Mouse (Mus musculus): ENCODE data around the gene Ccl7. TPM values are rescaled to one million over a fixed set of nuclear protein-coding genes. Genes with fewer than 3 reads are reported as not detected.
A peak's percentile ranks its signal among the peaks of the same experiment; 100 is the strongest.

Ccl7 gene
- 0.43 and 1.2 TPM in 2 replicates for total RNA-seq (2021)
- long read RNA-seq, partial matches to known transcripts, result 0 of 1 reads
- long read RNA-seq, other reads (novel, unspliced or antisense), result 0 of 1 reads

DNA sequence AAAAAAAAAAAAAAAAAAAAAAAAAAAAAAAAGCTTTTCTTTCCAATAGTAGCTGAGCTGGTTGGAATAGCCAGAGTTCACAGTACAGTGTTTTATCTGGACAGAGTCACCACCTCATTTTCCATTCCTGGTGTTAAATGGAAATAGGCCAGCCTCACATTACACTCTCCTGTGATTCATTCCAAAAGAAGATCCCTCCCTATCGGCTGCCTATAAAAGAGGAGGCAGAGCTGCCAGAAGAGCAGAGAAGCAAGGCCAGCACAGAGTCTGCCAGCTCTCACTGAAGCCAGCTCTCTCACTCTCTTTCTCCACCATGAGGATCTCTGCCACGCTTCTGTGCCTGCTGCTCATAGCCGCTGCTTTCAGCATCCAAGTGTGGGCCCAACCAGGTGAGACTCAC is at the start of gene Ccl7:
Ccl7 (plus strand) TSS at position 242 of the 400 bp plus-strand sequence.
- peak; percentile 49 for DNase-seq

DNA sequence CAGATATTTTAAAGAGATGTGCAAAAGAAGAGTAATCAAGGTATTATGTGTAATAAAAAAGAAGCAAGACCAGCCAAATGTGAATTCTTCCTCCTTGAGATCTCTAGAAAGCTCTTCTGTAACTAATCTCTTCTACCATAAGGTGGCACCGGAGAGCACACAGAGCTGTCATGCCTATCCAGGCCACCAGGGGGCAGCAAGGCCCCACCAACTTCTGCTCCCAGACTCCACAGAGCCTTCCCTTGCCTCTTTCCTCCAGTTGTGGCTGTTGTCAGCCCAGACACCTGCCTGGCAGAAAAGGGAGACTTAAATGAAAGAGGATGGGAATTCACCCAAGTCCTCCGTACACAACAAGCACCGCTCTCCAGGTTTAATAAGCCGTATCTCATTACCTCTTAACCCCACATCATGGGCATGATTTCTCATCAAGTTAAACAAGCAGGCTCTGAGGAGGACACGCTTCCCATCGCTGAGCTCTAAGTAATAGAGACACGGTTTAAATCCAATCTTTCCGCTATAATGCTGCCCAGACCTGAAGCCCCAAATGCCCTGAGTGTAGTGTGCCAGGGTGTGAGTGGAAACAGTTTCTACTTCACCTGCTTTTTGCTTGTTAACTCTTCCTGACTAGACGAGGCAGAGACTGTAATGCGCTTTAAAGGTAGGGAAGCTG is 49.2 kb upstream of the Ccl7 start:
- DNase-seq, result peak; percentile 71

DNA sequence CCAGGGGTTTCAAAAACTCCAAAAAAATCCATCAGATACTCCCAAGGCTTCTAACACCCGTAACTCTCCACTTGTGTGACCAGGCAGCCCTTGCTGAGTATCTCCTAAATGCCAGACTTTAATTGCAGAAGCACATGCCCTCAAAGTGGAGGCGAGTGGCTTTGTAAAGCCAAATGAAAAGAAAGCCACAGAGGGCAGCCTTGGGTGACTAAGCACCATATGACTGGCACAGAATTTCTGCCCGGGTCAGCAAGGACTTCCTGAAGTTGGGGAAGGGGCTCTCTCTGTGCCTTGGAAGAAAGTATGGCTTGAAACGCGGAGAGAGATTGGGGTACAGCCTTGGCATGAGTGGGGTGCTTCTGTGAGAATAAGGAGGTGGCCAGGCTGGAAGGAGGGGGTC is 48.4 kb upstream of the Ccl7 start:
- DNase-seq, result no peak

DNA sequence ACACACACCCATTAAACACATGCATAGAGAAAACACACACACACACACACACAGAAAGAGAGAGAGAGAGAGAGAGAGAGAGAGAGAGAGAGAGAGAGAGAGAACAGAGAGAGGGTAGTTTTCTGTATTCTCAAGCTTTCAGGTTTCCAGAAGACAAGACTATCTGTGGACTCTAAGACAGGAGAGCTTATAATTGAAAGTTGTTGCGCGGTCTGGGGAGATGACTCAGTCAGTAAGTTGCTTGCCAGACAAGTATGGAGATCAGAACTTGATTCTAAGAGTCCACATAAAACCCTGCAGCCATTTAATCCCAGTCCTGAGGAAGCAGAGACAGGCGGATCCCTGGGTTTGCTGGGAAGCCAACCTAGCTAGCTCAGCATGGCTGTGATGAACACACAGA is 46.9 kb upstream of the Ccl7 start:
- DNase-seq, result no peak

DNA sequence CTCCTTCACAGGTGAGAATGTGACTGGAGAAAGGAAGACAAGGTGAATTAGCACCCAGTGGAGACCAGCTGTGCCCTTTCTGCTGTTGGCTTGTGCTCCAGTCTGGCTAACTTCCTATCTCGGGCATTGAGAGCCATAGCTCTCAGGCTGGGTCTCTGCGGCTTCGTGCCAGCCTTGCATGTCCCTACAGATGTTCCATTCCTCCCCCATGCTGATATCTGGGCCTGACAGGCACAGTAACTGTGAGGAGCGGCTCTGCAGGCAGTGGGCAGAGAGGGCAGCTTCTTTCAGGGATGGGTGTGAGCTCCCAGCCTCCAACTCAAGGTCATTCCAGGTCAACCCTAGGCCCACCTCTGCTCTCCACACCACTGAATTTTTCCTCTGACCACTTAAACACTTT is 46.0 kb upstream of the Ccl7 start:
- no peak for DNase-seq

DNA sequence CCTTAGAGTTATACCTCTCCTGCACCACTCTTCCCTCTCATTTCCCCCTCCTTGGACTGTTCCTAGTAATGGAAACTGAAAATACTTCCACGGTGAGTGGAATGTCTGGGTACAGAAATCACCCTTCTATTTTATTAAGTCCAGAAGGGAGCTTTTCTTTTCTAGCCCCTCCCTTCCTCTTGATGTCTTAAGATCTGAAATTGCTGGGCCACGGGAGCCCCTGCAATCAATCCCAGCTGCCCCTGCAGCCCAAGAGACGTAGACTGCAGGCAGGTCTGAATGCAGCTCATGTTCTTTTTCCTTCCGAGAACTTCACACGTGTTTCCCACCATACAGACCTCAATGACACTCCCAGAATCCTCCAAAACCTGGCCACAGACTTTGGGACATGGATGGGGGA is 44.9 kb upstream of the Ccl7 start:
- DNase-seq, result no peak

DNA sequence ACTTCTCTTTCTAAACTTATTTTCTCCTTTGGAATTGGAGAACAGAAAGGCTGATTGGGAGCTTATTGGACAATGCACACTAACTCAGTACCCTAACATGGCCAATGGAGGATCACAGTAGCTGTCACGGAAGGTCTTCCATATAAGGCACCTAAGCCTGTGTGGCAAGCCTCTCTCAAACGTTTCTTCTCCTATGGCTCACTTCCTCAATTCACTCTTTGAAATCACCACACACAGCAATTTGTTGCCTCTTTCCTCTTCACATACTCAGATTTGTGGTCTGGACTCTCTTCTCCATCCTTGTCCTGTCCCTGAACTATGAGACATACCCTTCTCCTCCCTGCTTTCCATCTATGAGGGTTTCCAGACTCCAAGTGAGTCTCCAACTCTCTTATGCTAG is 40.7 kb upstream of the Ccl7 start:
- DNase-seq, result no peak

DNA sequence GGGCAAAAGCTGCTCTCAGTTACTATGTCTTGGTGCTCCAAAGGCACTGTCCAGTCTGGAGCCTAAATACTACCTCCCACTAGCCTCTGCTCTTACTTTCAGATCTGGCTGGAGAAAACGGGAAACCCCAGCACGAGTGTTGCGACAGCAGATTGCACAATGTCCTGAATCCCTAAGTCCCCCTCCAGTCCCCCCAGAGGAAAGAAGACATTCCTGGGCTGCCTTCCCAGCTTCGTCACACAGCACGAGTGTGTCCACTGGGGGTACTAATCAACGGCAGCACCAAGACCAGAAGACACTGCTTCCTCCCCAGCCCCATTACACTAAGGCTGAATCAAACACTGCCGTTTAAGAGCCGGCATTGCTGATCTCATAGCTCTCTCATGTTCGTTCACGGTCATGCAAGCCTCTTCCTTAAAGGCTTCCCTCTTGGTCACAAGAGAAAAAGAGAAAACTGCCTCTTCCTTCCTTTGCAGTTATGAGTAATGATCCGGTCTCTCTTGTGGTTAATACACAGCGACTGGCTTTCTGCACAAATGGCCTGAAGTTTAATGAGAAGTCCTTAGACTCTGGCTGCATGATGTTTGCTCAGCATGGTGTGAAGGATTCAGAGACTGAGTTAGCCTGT is 38.6 kb upstream of the Ccl7 start:
- peak; percentile 49 for DNase-seq

DNA sequence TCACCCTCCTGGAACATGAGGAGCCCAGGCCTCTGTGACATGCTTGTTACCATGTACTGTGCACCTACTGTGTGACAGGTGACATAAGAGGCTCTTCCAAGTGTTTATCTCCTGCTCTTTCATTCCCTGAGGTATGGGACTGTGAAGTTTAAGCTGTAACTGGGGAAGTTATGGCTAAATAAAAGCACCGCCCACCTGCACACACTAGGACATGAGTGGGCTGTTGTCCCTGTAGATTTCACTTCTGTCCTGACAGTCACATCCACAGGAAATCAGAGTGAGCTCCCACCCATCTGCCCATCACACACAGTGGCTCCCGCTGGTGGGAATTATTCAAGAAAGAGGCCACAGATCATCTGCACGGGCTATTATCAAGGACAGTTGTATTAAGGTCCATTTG is 35.4 kb upstream of the Ccl7 start:
- no peak for DNase-seq

DNA sequence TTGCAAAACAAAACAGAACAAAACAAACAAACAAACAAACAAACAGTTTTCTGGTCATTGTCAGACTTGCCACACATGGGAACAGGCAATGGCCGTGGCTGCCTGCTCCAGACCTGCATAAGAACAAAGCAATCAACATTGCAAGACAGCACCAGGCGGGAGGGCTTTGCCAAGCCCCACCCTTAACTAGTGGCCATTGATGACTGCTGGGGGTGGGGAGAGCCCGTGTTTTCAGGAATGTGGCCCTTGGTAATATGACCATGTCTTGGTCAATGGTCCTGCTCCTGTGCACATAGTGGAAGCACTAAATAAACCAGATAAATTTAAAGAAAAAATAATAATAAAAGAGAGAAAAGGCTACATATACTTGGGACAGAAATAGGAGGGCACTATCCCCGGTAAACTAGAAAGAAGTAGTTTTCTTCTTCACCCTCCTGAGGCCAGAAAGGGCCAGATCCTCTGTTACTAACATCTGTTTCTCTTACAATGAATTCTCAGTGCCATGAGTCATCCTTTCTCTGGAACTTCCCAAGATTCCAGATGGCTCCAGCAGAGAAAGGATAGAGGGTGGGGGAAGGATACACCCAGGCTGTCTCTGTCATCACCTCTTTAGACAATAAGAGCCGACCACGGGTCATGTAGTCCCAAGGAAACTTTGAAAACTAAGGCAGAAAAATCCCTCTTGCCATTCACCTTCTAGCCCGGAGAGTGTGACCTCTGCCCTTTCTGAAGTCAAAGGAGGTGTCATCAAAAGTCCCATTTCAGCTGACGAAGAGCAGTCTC is 33.9 kb upstream of the Ccl7 start:
- DNase-seq, result no peak

DNA sequence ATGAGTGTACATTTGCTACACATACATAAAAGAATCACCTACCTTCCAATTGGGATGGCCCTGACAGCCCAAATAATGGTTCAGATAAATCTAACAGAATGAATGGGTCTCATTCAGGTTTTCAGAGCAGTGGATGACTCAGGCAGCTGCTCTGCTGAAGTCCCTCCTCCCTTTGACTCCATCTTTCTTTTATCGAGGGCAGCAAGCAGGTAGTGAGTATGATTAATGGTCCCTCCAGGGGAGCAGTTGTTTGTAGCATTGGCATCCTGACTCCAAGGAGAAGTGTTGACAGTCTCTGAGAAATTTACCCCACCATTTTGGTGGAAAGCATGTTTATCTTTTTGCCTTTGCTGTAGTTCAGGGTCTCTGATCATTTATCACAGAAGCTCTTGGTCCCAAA is 31.8 kb upstream of the Ccl7 start:
- DNase-seq, result no peak

DNA sequence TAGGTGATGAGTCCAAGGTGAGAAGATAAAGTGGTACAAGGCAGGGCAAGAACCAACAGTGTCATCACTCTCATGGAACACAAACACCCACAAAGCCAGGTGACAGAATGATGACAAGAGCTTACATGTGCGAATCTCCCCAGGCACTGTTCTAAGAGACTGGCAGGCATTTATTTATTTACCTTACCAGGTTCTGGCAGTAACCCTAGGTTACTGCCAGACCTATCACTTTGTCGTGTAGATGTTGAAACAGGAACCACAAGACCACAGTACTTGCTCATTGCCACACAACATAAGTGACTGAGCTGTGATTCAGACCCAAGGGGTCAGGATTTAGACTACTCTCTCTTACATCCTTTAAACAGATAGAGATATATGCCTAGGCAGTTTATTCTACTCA is 30.4 kb upstream of the Ccl7 start:
- no peak for DNase-seq

DNA sequence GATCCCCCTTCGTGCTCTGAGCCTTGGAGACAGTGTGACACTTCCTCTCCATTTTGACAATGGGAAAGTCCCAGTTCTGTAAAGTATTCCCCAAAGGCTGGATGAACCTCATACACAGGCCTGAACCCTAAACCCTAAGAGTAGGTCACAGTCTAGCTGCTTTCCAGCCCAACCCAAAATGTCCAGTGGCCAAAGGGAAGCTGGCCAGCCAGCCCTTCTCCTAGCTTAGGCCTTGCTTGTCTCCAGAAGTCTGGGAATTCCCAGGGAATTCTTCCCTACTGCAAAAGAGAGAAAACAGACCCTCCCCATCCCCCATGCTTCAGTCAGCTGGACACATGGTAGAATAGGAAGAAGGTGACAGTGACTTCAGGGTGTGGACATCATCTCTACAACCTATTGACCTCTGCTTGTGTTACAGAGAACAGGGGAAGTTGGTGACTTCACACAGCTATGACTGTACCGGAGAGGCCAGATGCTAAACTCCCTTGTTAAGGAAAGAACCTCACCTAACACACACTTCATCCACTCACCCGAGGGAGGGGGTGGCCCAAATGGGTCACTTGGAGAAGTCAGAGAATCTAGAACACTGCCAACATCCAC is 29.2 kb upstream of the Ccl7 start:
- DNase-seq, result no peak

DNA sequence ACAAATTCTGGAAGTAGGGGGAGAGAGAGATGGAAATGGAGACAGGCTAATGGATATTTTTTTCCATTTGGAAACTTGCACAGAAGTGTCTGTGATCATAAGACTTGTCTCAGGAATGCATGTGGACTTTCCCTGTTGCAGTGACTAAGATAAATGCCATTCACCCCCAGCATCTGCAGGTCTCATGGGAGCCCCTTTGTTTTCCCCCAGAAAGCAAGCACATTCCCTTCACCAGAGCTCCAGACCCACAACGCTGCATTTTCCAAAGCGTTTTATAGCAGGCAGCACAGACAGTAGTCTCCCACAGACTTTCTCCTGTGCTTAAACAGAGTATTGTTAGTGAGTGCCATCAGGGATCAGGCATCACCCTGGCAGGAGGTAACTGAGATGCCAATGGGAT is 26.1 kb upstream of the Ccl7 start:
- no peak for DNase-seq

DNA sequence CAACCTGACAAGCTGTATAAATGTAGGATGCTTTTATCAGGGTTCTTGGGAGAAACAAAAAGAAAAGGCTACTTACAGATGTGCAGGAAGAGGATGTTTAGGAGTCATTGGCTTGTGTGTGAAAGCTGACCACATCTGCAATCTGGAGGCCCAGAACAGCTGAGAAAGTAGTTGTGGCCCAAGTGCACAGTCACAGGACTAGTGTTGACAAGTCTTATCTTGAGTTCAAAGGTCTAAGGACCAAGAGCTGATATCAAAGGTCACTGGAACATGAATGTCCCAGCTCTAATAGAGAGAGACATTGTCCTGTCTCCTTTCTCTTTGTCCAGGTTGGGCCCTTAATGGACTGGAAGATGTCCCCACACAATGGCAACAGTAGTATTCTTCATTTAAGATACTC is 25.7 kb upstream of the Ccl7 start:
- no peak for DNase-seq

DNA sequence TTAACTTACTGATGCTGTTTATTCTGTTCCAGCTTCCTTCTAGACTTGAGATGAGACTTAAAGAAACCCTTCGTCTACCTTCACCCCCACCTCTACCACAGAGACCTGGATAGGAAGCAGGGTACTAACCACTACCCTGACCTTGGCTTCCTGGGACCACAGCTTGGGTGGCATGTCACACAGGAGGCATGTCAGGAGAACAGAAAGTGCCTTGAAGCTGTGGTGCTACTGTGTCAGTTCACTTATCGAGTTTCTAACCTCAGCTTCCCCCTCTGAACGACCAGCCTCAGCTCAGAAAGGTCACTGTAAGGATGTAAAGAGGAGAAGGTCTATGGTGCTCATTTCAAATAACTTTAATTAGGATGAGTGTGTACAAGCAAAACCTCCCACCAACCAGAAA is 24.1 kb upstream of the Ccl7 start:
- no peak for DNase-seq

DNA sequence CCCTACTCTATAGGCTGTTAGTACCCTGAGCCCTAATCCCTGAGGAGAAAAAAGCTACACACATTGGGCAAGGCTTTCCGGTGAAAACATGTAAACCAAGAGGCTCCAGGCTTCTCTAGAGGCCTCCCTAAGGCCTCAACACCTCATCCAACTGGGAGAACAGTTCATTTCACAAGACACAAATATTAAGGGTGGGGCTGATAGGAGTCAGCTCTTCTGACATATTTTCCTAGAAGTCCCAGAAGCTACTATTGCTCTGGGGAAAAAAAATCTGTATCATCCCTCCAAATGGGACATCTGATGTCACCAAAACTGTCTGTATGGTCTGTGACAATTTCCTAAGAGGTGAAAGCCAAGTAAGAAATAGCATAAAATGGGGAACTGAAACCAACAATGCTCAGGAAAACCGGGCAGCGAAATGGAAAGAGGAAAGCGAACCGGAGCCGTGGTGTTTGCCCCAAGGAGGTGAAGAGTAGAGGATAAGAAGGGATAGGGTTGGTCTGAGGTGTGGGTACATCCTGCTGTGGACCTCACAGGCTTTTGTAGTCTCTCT is 22.9 kb upstream of the Ccl7 start:
- no peak for DNase-seq

DNA sequence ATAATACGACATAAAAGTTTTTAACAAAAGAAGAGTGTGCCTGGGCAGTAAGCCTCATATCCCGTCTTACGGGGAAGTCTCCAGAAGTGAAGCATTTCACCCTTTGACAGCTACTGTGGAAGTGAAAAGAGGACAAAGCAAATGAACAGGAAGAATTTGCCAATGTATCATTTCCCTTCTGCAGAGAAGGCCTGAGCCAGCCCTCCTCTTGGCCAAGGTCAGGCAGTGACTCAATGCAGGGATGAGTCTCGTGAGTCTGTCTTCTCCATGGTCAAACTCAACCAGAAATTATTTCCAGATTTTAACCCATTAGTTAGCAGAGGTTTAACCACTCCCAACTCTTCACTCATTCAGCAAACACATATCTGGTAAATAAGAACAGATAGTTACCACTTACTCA is 21.7 kb upstream of the Ccl7 start:
- peak; percentile 44 for DNase-seq

DNA sequence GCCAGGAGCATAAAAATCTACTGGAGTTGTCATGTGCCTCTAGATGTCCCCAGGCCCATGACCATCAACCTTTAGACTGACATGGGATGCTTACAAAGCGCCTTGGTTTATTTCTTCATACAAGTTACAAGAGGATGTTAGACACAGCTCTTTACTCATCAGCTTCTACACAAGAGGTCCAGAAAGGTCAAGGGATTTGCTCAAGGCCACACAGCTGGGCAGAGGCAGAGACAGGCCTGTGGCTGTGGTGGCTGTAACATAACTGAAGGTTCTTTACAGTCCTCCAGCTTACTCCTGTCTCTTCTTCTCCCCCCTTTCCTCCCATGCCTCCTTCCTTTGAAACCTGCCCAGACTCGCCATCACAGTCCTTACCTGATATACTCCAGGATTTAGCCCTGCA is 15.3 kb upstream of the Ccl7 start:
- peak; percentile 25 for DNase-seq

DNA sequence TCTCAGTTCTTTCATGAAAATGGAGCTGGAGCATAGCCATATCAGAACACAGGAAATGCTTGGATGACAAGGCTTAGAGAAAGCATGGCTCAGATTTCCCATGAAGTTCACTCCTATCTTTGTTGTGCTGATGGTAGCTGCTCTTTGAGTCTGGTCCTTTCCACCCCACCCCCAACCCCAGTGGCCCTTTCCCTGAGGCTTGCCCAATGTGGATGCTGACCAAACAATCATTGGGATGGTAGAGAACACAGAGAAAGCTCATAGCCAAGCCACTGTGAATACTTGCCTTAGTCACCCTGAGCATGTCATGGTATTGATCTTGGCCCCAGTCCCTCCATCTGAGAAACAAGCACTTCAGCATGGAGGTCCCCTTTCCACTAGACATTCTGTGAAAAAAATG is 13.4 kb upstream of the Ccl7 start:
- DNase-seq, result no peak

DNA sequence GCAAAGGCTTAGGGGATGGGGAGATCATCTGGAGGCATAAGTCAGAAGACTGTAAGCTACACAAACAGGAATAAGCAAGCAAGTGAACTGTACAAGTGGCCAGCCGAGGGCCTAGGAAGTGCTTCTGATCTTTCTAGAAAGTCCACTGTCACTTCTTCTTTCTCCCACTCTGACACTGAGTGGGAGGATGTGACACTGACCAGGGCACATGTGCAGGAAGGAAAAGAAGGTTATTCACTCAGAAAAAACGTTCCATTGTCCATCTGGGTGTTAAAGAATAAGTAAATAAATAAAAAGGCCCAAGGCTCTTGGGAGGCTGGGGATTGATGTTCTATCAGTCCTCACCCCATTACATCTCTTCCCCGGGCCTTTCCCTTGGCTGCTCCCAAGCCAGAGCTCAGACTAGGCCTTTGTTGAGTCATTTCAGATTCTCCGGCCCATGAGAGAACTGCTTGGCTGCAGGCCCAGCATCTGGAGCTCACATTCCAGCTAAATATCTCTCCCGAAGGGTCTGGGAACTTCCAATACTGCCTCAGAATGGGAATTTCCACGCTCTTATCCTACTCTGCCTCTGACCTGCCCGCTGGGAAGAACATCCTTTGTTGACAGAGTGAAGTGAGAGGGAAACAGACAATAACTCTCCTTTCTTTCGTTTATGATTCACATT is 12.7 kb upstream of the Ccl7 start:
- peak; percentile 63 for DNase-seq

DNA sequence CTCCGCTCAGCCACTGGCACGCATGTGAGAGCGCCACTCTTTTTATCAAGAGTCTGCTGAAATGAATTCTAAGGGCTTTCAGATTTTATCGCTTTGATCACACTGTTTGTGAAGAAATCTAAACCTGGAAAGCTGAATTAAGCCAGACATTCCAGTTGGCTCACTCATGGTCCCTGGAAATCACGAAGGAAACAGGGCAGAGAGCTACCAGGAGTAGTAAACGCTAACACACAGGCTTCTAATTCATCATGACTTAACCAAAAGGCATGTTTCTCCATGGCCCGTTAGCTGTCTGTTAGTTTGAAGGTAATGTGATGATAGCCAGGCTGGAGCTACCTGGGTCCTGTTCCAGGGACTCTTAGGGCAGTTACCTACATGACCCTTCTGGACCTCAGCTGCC is 11.1 kb upstream of the Ccl7 start:
- no peak for DNase-seq
